Mouse (Mus musculus) CH12.LX (cell line): ENCODE data around the gene Tex33.

Source experiments
- BHLHE40 ChIP-seq: IDR thresholded peaks from 2 replicates; pipeline ENCODE4 v1.6.1; 2011; ENCODE audit warnings: mild to moderate bottlenecking, low read depth, low read length, improper control_type of control experiment
- CHD2 ChIP-seq: IDR thresholded peaks from 2 replicates; pipeline ENCODE4 v1.6.1; 2011; ENCODE audit warnings: low read length, improper control_type of control experiment
- CTCF ChIP-seq, 2 experiments: IDR thresholded peaks in 1 of 2; conservative IDR thresholded peaks in 1 of 2; 2 replicates each; pipeline ENCODE4 v1.5.1; 2011 to 2012; ENCODE audit warnings: low read depth in 2 of 2, low read length in 2 of 2, improper control_type of control experiment in 1 of 2, inconsistent platforms in 1 of 2, mild to moderate bottlenecking in 1 of 2, moderate library complexity in 1 of 2
- EP300 ChIP-seq: IDR thresholded peaks from 2 replicates; pipeline ENCODE4 v1.6.1; 2011; ENCODE audit warnings: low read length, improper control_type of control experiment
- HCFC1 ChIP-seq: IDR thresholded peaks from 2 replicates; pipeline ENCODE4 v1.6.1; 2012; ENCODE audit warnings: low read depth, mild to moderate bottlenecking, inconsistent platforms, low read length, improper control_type of control experiment
- IRF4 ChIP-seq: IDR thresholded peaks from 2 replicates; pipeline ENCODE4 v1.6.1; 2014; ENCODE audit warnings: low read depth, mild to moderate bottlenecking, inconsistent platforms, low read length, improper control_type of control experiment
- JUND ChIP-seq: conservative IDR thresholded peaks from 2 replicates; pipeline ENCODE4 v1.6.1; 2011; ENCODE audit warnings: low read depth, low read length, improper control_type of control experiment
- MEF2A ChIP-seq: IDR thresholded peaks from 2 replicates; pipeline ENCODE4 v1.6.1; 2014; ENCODE audit warnings: low read depth, mild to moderate bottlenecking, inconsistent platforms, low read length, improper control_type of control experiment, borderline replicate concordance
- POLR2A ChIP-seq: IDR thresholded peaks from 2 replicates; pipeline ENCODE4 v1.6.1; 2011; ENCODE audit warnings: low read depth, mild to moderate bottlenecking, improper control_type of control experiment, low read length
- TCF12 ChIP-seq: IDR thresholded peaks from 2 replicates; pipeline ENCODE4 v1.6.1; 2014; ENCODE audit warnings: low read depth, mild to moderate bottlenecking, inconsistent platforms, low read length, improper control_type of control experiment
- USF1 ChIP-seq: IDR thresholded peaks from 2 replicates; pipeline ENCODE4 v1.6.1; 2014; ENCODE audit warnings: low read depth, mild to moderate bottlenecking, inconsistent platforms, low read length, improper control_type of control experiment
- ZC3H11A ChIP-seq: IDR thresholded peaks from 2 replicates; pipeline ENCODE4 v1.6.1; 2012; ENCODE audit warnings: low read depth, mild to moderate bottlenecking, inconsistent platforms, low read length, improper control_type of control experiment
- ZMIZ1 ChIP-seq: IDR thresholded peaks from 2 replicates; pipeline ENCODE4 v1.6.1; 2012; ENCODE audit warnings: low read depth, mild to moderate bottlenecking, inconsistent platforms, low read length, improper control_type of control experiment

- TF ChIP-seq CTCF (conservative IDR thresholded peaks at IDR 0.05 in 1 of 2, IDR thresholded peaks at IDR 0.05 in 1 of 2; ENCODE audit: low read depth in 2 of 2, low read length in 2 of 2) (no peak), EP300 (no peak), TCF12 (no peak), MEF2A (no peak), CHD2 (no peak), POLR2A (no peak), ZMIZ1 (no peak), IRF4 (no peak), JUND (no peak), HCFC1 (no peak), USF1 (peak; percentile 4; the same call in 1 of the 2 replicates), ZC3H11A (no peak), BHLHE40 (no peak)
Measured at GRCm38 (mm10) chr15:78430874-78431273, 35.2 kb upstream of the Tex33 start.
